Mouse (Mus musculus): ENCODE data around the gene Gm17677. TPM values are rescaled to one million over a fixed set of nuclear protein-coding genes. Genes with fewer than 3 reads are reported as not detected.

The Gm17677 gene
- not detected in 2 replicates for total RNA-seq (2023)

DNA sequence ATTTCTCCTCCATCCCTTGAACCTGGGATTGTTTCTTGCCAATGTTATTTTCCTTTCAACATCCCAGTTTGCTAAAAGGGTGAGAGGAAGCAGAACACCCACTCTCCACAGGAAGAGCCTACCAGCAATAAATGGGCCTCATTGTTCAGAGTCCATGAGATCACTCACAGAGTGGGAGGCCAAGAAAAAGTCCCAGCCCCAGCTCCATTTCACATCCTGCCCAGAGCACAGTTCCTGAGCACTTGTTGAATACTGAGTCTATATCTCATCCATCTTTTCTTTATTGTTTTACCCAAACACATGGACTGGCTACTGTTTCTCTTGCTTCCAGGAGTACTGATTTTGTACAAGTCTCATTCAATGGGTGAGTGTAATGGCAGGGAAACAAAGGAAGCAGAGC is at the start of gene Gm17677:
TSS of gene Gm17677 (plus strand) at position 301 of the 400 bp plus-strand sequence.

DNA sequence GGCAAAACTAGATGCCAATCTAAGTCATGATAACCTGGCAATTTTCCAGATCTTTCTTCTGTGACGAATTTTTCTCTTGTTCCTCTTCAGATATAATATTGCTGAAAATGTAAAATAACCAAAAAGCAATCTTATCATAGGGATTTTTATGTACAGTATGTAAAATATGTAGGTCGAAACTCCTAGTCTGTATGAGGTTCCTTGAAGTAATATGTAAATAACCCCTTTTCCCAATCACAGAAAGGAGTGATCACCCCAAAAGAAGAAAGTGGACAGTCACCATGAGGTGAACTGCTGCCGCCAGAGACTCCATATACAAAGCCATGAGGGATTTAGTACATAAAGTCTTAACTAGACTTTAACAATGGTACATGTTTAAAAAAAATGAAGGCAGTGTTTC is 37.2 kb downstream of the Gm17677 start, which contains the start of gene Gm17727:
TSS of gene Gm17727 (minus strand) at position 101 of the 400 bp plus-strand sequence.

DNA sequence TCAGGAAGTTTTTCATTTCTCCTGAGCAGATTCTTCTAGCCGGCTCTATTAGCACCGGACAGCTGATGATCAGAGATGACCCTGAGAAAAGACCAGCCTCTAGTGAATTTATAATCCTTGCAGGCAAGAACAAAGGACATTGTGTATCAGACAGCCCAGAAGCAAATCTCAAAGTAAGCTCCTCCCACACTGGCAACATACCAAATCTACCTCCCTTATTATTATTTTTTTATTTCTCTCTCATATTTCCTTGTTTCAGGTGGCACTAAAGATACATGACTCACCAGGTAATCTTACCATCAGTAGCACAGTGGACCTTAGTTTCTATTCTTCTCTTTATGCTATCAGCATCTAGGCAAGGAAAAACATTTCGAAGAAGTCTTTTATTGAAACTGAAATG is 49.2 kb downstream of the Gm17677 start, which contains the start of the genes Gm27235 and D730048I06Rik:
TSS of gene Gm27235 (minus strand) at position 101 of the 400 bp plus-strand sequence.
TSS of gene D730048I06Rik (minus strand) at position 112 of the 400 bp plus-strand sequence.

Other genes with a start within 250 kb of the Gm17677 start
- gene Gm1113, start 222.8 kb upstream of the Gm17677 start, total RNA-seq (2023) = not detected in 2 replicates
- gene Ddx25, start 182.5 kb upstream of the Gm17677 start, total RNA-seq (2023) = 0.19 and 0.39 TPM in 2 replicates
- gene Pus3, start 182.5 kb upstream of the Gm17677 start, total RNA-seq (2023) = 4.9 and 7.9 TPM in 2 replicates
- not detected in 2 replicates for gene Pate2, start 170.8 kb upstream of the Gm17677 start, total RNA-seq (2023)
- 6.3 and 7.8 TPM in 2 replicates for gene Hyls1, start 170.7 kb upstream of the Gm17677 start, total RNA-seq (2023)
- gene Pate4, start 129.1 kb upstream of the Gm17677 start, total RNA-seq (2023) = not detected in 2 replicates
- gene Pate3, start 92.8 kb upstream of the Gm17677 start, total RNA-seq (2023) = not detected in 2 replicates
- gene Pate1, start 53.7 kb upstream of the Gm17677 start, total RNA-seq (2023) = not detected in 2 replicates
- gene Gm17727, start 37.1 kb downstream of the Gm17677 start, total RNA-seq (2023) = not detected in 2 replicates
- gene Gm27235, start 49.1 kb downstream of the Gm17677 start, total RNA-seq (2023) = not detected in 2 replicates
- not detected in 2 replicates for gene D730048I06Rik, start 49.1 kb downstream of the Gm17677 start, total RNA-seq (2023)
- gene 9230110F15Rik, start 103.1 kb downstream of the Gm17677 start, total RNA-seq (2023) = not detected in 2 replicates
- not detected in 2 replicates for gene 9230113P08Rik, start 167.4 kb downstream of the Gm17677 start, total RNA-seq (2023)

Measured in neutrophil, adult 65 days (primary cell).